Mouse (Mus musculus): ENCODE measurements at regions not wholly inside any gene's neighbourhood (a gene's known extent, or its start where the extent isn't known, plus 50 kb on each side); places are given as distances from the start of the nearest gene placed in this dataset.

DNA sequence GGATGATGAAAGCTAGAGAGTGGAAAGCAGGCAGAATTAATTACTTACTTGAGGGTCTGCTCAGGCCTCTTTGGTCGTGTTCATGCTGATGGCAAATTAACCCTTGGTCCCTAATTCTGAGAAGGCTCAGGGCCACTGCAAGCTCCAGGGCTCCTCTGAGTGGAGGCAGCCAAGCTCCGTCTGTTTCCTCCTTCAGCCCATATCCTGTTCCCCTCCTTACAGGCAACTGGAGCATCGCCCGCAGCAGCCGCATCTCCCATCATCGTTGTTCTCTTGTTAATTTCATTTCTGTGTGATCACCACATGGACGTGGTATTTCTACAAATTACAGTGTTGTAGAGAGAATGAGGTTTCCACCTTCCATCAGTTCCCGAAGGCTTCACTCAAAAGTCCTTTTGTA, 513.6 kb upstream of the Nox3 start:
- H3K4me3 ChIP-seq (ENCODE audit: low read depth, low read length) = no peak overlapping the region
- WGBS = 72% methylated on average over 8 of the region's 8 CpGs
- no peaks in the 10 kb centered on the region for H3K4me1 ChIP-seq (replicated peaks; ENCODE audit: control insufficient read depth, insufficient read depth, low read length)
- DNase-seq (ENCODE audit: low spot score) (no peak), ATAC-seq (replicated peaks; ENCODE audit: low FRiP score, low TSS enrichment, low read depth) (no peak)
- no peaks in the 10 kb centered on the region for H3K27me3 ChIP-seq (replicated peaks; ENCODE audit: control insufficient read depth, insufficient read depth, low read length)
- H3K9ac ChIP-seq (ENCODE audit: low read length) = no peak overlapping the region
- H3K36me3 ChIP-seq (ENCODE audit: control insufficient read depth, insufficient read depth, low read length) = no peaks in the 10 kb centered on the region
- H3K4me2 ChIP-seq (ENCODE audit: low read length) = no peak overlapping the region
- H3K9me3 ChIP-seq (ENCODE audit: control insufficient read depth, low read length) = no peaks in the 10 kb centered on the region
- H3K27ac ChIP-seq (ENCODE audit: low read depth) = no peak overlapping the region; the same call in 1 of the 2 replicates

DNA sequence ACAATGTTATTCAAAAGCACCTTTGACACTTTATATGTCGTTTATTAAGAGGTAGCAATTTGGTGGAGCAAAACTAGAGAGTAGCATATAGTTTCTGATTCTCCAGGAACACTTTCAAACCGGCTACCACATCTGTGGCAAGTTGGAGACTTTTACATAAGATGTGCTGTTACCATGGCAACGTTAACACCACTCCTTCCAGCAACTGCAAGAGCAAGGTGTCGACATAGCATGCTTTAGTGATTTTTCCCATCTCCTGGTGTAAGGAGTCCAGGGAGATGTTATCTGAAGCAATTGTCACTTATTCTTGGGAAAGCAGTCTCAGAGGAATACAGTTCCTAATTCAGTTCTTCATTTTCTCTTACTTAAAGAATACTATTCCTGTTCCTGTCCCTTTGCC, 516.5 kb upstream of the Nox3 start:
- ATAC-seq (replicated peaks; ENCODE audit: low FRiP score, low TSS enrichment, low read depth) (no peak), DNase-seq (ENCODE audit: low spot score) (no peak)
- Histone ChIP-seq H3K36me3 (ENCODE audit: control insufficient read depth, insufficient read depth, low read length) (no peaks in the 10 kb centered on the region), H3K27ac (ENCODE audit: low read depth) (no peak overlapping the region), H3K4me3 (ENCODE audit: low read depth, low read length) (no peak overlapping the region), H3K27me3 (replicated peaks; ENCODE audit: control insufficient read depth, insufficient read depth, low read length) (no peaks in the 10 kb centered on the region), H3K4me2 (ENCODE audit: low read length) (no peak overlapping the region), H3K9me3 (ENCODE audit: control insufficient read depth, low read length) (no peaks in the 10 kb centered on the region), H3K9ac (ENCODE audit: low read length) (no peak overlapping the region), H3K4me1 (replicated peaks; ENCODE audit: control insufficient read depth, insufficient read depth, low read length) (no peaks in the 10 kb centered on the region)
- WGBS = 50% methylated on average over 4 of the region's 4 CpGs

DNA sequence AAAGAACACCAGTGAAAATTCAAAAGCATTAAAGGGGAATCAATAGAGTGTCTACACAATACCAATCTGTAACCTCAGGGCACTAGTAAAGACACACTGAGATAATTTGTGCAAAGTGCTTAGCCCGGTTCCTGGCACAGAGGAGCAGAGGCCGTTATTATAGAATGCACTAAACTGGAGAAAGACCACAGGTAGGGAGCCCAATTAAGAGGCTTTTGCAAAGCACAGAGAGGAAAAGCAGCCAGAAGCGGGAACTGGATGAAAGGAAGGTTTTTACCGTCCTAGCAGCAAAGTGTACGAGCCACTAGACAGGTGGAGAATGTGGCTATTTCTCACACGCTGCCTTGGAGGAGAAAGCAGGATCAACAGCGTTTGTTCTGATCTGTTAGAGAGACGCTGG, 518.9 kb upstream of the Nox3 start:
- H3K9ac ChIP-seq (ENCODE audit: low read length) = no peak overlapping the region
- no peak overlapping the region for H3K27ac ChIP-seq (ENCODE audit: low read depth)
- DNase-seq (ENCODE audit: low spot score) = no peak
- H3K4me3 ChIP-seq (ENCODE audit: low read depth, low read length) = no peak overlapping the region
- H3K36me3 ChIP-seq (ENCODE audit: control insufficient read depth, insufficient read depth, low read length) = no peaks in the 10 kb centered on the region
- H3K9me3 ChIP-seq (ENCODE audit: control insufficient read depth, low read length) = no peaks in the 10 kb centered on the region
- 75% methylated on average over 8 of the region's 8 CpGs for WGBS
- no peaks in the 10 kb centered on the region for H3K4me1 ChIP-seq (replicated peaks; ENCODE audit: control insufficient read depth, insufficient read depth, low read length)
- H3K27me3 ChIP-seq (replicated peaks; ENCODE audit: control insufficient read depth, insufficient read depth, low read length) = no peaks in the 10 kb centered on the region
- ATAC-seq (replicated peaks; ENCODE audit: low FRiP score, low TSS enrichment, low read depth) = no peak
- H3K4me2 ChIP-seq (ENCODE audit: low read length) = no peak overlapping the region

DNA sequence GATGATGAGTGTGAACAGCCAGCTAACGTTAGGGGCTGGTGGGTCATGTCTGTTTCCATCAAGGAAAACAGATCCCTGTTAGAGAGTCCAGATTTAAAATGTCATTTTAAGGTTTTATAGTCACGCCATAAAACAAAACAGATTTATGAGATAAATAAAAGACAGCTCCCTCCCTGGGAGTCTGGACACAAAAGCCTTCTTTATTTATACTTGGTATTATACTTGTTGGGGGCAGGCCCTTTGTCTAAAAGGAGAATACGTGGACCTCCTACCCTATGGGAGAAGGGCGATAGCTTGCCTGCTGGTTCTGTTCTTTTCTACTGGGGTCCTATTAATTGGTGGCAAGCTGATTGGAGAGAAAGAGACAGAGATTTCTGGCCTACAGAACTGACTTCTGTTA, 520.1 kb upstream of the Nox3 start:
- no peaks in the 10 kb centered on the region for H3K27me3 ChIP-seq (replicated peaks; ENCODE audit: control insufficient read depth, insufficient read depth, low read length)
- no peaks in the 10 kb centered on the region for H3K9me3 ChIP-seq (ENCODE audit: control insufficient read depth, low read length)
- H3K36me3 ChIP-seq (ENCODE audit: control insufficient read depth, insufficient read depth, low read length) = no peaks in the 10 kb centered on the region
- no peak overlapping the region for H3K9ac ChIP-seq (ENCODE audit: low read length)
- H3K4me2 ChIP-seq (ENCODE audit: low read length) = no peak overlapping the region
- DNase-seq (ENCODE audit: low spot score) = no peak
- H3K4me3 ChIP-seq (ENCODE audit: low read depth, low read length) = no peak overlapping the region
- no peaks in the 10 kb centered on the region for H3K4me1 ChIP-seq (replicated peaks; ENCODE audit: control insufficient read depth, insufficient read depth, low read length)
- no peak overlapping the region for H3K27ac ChIP-seq (ENCODE audit: low read depth)
- WGBS = 33% methylated on average over 4 of the region's 4 CpGs
- ATAC-seq (replicated peaks; ENCODE audit: low FRiP score, low TSS enrichment, low read depth) = no peak

DNA sequence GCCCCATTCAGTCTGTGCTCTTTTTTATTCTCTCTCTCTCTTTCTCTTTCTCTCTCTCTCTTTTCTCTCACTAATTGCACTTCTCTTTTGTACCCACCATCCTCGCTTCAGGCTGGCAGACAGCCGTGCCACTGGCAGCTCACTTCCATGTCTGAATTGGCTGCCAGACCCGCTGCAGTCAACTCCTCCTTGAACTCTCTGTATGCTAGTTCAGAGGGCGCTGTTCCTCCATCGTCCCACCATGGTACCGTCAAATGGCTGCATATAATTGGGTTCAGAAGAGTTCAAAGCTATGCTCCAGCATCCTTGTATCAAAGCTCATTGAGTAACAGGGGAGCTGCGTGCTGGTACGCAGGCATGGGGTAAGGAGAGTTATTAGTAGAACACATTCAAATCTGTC, 520.7 kb upstream of the Nox3 start:
- no peak overlapping the region for H3K27ac ChIP-seq (ENCODE audit: low read depth)
- 90% methylated on average over 8 of the region's 8 CpGs for WGBS
- no peaks in the 10 kb centered on the region for H3K4me1 ChIP-seq (replicated peaks; ENCODE audit: control insufficient read depth, insufficient read depth, low read length)
- no peaks in the 10 kb centered on the region for H3K9me3 ChIP-seq (ENCODE audit: control insufficient read depth, low read length)
- H3K27me3 ChIP-seq (replicated peaks; ENCODE audit: control insufficient read depth, insufficient read depth, low read length) = no peaks in the 10 kb centered on the region
- DNase-seq (ENCODE audit: low spot score) = no peak
- H3K4me3 ChIP-seq (ENCODE audit: low read depth, low read length) = no peak overlapping the region
- H3K4me2 ChIP-seq (ENCODE audit: low read length) = no peak overlapping the region
- H3K36me3 ChIP-seq (ENCODE audit: control insufficient read depth, insufficient read depth, low read length) = no peaks in the 10 kb centered on the region
- no peak for ATAC-seq (replicated peaks; ENCODE audit: low FRiP score, low TSS enrichment, low read depth)
- no peak overlapping the region for H3K9ac ChIP-seq (ENCODE audit: low read length)

DNA sequence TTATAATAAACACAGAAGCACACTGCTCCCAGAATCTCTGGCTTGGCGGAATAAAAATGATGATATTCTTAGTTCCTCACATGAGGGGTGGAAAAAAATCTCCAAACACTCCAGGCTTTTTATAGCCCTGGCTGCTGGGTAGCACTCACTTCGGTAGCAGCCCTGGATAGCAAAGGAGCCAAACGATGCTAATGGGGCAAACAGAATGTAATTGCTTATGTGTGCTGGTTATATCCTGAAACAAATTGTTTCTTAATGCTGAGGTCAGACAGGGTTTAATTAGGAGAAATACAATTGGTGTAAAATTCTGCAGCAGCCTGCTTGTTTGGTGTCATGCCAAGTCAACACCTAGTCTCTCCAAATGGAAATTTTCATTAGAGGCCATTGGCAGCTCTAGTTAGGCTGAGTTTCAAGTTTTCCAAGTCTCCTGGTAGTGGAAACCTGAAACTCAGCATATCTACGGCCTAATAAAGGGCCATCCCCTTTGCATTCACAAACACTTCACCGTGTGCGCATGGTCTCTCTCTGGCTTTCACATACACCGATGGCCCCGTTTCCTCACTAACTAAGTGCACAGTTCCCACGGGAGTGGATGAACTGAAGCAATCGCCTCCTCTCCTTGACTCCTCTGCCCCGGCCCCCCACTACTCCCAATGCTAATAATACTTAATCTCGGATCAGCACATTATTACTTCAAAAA, 524.8 kb upstream of the Nox3 start:
- Histone ChIP-seq H3K27ac (ENCODE audit: low read depth) (no peak overlapping the region), H3K9me3 (ENCODE audit: control insufficient read depth, low read length) (no peaks in the 10 kb centered on the region), H3K4me2 (ENCODE audit: low read length) (no peak overlapping the region), H3K4me3 (ENCODE audit: low read depth, low read length) (no peak overlapping the region), H3K27me3 (replicated peaks; ENCODE audit: control insufficient read depth, insufficient read depth, low read length) (no peaks in the 10 kb centered on the region), H3K4me1 (replicated peaks; ENCODE audit: control insufficient read depth, insufficient read depth, low read length) (no peaks in the 10 kb centered on the region), H3K9ac (ENCODE audit: low read length) (no peak overlapping the region), H3K36me3 (ENCODE audit: control insufficient read depth, insufficient read depth, low read length) (no peaks in the 10 kb centered on the region)
- DNase-seq (ENCODE audit: low spot score) (no peak), ATAC-seq (replicated peaks; ENCODE audit: low FRiP score, low TSS enrichment, low read depth) (no peak)
- 52% methylated on average over 12 of the region's 12 CpGs for WGBS

DNA sequence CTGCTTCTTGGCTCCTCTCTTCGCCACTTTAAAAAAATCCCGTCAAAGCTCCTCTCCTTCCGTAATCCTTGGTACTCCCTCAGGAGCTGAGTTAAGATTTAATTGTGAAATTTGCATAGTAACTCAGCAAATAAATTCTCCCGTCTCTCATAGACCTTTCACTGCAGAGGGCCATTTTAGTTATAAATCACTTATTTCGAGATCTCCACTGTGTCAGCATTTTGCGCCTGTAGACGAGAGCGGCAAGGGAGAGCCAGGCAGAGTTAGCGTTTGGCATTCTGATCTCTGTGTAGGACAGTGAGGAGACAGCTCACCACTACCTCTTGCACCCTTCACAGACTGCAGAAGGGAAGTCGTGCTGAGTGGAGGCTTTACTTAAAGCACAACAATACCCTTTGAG, 531.8 kb upstream of the Nox3 start:
- H3K27ac ChIP-seq (ENCODE audit: low read depth) = no peak overlapping the region
- no peak overlapping the region for H3K4me2 ChIP-seq (ENCODE audit: low read length)
- H3K9me3 ChIP-seq (ENCODE audit: control insufficient read depth, low read length) = no peaks in the 10 kb centered on the region
- WGBS = 77% methylated on average over 10 of the region's 10 CpGs
- no peaks in the 10 kb centered on the region for H3K4me1 ChIP-seq (replicated peaks; ENCODE audit: control insufficient read depth, insufficient read depth, low read length)
- no peak for ATAC-seq (replicated peaks; ENCODE audit: low FRiP score, low TSS enrichment, low read depth)
- H3K36me3 ChIP-seq (ENCODE audit: control insufficient read depth, insufficient read depth, low read length) = no peaks in the 10 kb centered on the region
- no peak overlapping the region for H3K9ac ChIP-seq (ENCODE audit: low read length)
- no peaks in the 10 kb centered on the region for H3K27me3 ChIP-seq (replicated peaks; ENCODE audit: control insufficient read depth, insufficient read depth, low read length)
- no peak overlapping the region for H3K4me3 ChIP-seq (ENCODE audit: low read depth, low read length)
- no peak for DNase-seq (ENCODE audit: low spot score)

DNA sequence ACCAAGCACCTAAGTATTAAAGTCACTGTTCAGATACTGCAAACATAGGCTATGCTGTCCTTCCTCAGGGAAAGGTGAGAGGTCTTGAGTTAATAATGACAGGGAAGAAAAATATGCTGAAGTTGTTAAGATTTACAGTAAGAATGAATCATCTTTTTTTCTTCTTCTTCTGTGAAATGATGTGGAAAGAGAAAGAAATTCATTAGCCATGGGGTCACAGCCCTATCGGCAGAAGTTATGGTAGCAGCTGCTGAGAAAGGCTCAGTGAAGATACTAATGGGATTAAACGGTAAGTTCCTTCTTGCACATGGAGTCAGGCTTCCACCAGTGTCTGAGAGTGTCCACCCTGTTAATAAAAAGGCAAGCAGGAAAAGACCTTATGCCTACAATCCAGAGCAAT, 533.9 kb upstream of the Nox3 start:
- H3K27me3 ChIP-seq (replicated peaks; ENCODE audit: control insufficient read depth, insufficient read depth, low read length) = no peaks in the 10 kb centered on the region
- WGBS = 59% methylated on average over 2 of the region's 2 CpGs
- no peak for DNase-seq (ENCODE audit: low spot score)
- no peaks in the 10 kb centered on the region for H3K36me3 ChIP-seq (ENCODE audit: control insufficient read depth, insufficient read depth, low read length)
- ATAC-seq (replicated peaks; ENCODE audit: low FRiP score, low TSS enrichment, low read depth) = no peak
- no peak overlapping the region for H3K27ac ChIP-seq (ENCODE audit: low read depth)
- H3K9me3 ChIP-seq (ENCODE audit: control insufficient read depth, low read length) = no peaks in the 10 kb centered on the region
- no peak overlapping the region for H3K4me3 ChIP-seq (ENCODE audit: low read depth, low read length)
- H3K4me1 ChIP-seq (replicated peaks; ENCODE audit: control insufficient read depth, insufficient read depth, low read length) = no peaks in the 10 kb centered on the region
- H3K4me2 ChIP-seq (ENCODE audit: low read length) = no peak overlapping the region
- no peak overlapping the region for H3K9ac ChIP-seq (ENCODE audit: low read length)

DNA sequence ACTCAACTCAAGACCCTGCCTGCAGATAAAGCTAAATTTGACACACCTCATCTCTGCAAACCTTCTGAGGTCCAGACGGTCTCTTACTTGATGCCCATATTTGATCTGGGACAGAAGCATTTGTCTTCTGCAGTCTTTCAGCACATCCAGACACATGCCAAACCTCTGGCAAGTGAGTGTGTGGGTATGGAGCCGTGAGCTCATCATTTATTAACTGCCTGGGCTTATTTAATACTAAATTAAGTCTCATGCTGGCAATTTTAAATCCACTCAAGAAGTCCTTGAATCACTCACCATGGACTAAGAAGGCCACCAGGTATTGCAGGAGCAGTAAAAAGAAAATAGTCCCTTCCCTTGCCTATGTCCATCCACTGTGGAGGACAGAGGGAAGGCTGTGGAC, 554.4 kb upstream of the Nox3 start:
- H3K27me3 ChIP-seq (replicated peaks; ENCODE audit: control insufficient read depth, insufficient read depth, low read length) = no peaks in the 10 kb centered on the region
- H3K4me1 ChIP-seq (replicated peaks; ENCODE audit: control insufficient read depth, insufficient read depth, low read length) = no peaks in the 10 kb centered on the region
- H3K9me3 ChIP-seq (ENCODE audit: control insufficient read depth, low read length) = no peaks in the 10 kb centered on the region
- DNase-seq (ENCODE audit: low spot score) (no peak), ATAC-seq (replicated peaks; ENCODE audit: low FRiP score, low TSS enrichment, low read depth) (no peak)
- H3K27ac ChIP-seq (ENCODE audit: low read depth) = no peak overlapping the region
- no peak overlapping the region for H3K4me3 ChIP-seq (ENCODE audit: low read depth, low read length)
- no peaks in the 10 kb centered on the region for H3K36me3 ChIP-seq (ENCODE audit: control insufficient read depth, insufficient read depth, low read length)
- H3K9ac ChIP-seq (ENCODE audit: low read length) = no peak overlapping the region
- WGBS = 83% methylated on average over 2 of the region's 2 CpGs
- no peak overlapping the region for H3K4me2 ChIP-seq (ENCODE audit: low read length)

All from intestine, embryonic 14.5 days (tissue).